Mouse (Mus musculus) kidney, postnatal 14 days (tissue): ENCODE data around the gene Olfr67.
"Not testable (repeated sequence)": the region's sequence is repeated elsewhere in the genome, so short reads cannot be mapped to it uniquely, and the experiment has no call there.

Experiments
- DNase-seq: peaks from one replicate; pipeline ENCODE4 v3.0.0; 2022; ENCODE audit warnings: mixed read lengths

The Olfr67 gene

DNA sequence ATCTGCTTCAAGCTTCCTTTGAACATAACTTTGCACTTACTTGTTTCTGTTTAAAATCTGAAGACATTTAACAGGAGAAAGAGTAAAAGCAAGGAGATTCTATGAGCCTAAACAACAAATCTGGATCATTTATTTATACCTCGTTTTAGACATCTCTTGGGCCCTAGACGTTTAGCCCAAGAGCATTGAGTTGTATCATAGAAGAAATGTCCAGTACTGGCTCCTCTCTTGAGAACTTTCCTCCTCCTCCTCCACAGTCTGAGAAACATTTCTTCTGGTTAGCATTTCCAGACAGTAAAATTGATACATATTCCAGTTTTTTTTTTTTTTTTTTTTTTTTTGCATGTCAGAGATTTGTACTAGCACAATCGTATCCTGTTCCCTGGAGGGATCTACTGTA lies at the start of gene Olfr67:
Gene Olfr67 (minus strand): TSS at position 101 of the 400 bp plus-strand sequence.
- DNase-seq = no peak

GRCm38 (mm10) chr7:103840268-103840667 lies 48.6 kb upstream of the Olfr67 start, which contains the start of gene Hbb-bh2:
TSS of gene Hbb-bh2 (minus strand) at chr7:103840520.
- no peak for DNase-seq

DNA sequence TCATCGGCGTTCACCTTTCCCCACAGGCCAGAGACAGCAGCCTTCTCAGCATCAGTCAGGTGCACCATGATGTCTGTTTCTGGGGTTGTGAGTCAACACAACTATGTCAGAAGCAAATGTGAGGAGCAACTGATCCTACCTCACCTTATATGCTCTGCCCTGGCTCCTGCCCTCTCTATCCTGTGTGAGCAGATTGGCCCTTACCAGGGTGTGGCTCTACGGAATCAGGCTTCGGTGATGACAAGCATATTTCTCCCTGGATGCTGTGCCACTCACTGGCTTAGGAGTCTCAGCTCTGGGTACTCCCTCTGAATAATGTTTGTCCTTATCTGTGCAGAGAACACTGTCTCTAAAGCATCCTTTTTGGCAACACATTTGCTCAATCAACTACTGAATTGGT lies 36.2 kb upstream of the Olfr67 start, which contains the start of gene Hbb-bs:
Gene Hbb-bs (minus strand): TSS at position 289 of the 400 bp plus-strand sequence.
- DNase-seq = no peak

GRCm38 (mm10) chr7:103827139-103827538 lies 35.5 kb upstream of the Olfr67 start:
- not testable (repeated sequence) for DNase-seq

DNA sequence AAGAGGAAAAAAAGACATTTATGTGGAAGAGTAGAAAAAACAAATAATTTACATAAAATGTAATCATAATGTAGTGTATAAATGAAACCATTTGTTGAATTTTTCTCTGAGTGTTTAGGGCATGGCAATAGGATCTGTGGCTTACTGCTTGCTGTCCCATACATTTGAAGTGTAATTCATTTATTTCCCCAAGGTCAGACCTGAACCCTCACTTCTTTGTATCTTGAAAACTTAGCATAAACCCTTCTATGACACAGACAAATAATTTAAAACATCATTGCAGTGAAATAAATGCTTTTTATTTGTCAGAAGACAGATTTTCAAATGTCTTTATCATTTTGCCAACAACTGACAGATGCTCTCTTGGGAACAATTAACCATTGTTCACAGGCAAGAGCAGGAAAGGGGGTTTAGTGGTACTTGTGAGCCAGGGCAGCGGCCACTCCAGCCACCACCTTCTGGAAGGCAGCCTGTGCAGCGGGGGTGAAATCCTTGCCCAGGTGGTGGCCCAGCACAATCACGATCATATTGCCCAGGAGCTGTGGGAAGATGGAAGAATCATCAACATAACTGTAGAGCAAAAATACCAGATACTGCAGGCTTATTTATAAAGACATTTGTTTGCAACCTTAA lies 34.8 kb upstream of the Olfr67 start:
- DNase-seq = no peak

GRCm38 (mm10) chr7:103825536-103826254 lies 34.1 kb upstream of the Olfr67 start:
- DNase-seq = no peak

- no peak for DNase-seq
Observed at GRCm38 (mm10) chr7:103824597-103824996, 33.0 kb upstream of the Olfr67 start.

DNA sequence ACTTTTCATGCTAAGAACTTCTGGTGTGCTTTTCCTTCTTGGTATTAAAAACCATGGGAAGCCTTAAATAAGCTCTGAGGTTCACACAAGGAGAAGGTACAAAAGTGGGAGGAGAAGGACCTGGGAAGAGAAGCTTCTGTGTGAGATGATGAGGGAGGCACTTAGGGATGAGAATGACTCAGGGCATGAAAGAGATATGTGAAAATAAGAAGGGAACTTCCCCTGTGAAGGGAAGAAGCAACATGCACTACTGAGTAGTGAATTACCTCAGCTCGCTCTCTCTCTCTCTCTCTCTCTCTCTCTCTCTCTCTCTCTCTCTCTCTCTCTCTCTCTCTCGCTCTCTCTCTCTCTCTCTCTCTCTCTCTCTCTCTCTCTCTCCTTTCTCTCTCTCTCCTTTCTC lies 23.5 kb upstream of the Olfr67 start:
- not testable (repeated sequence) for DNase-seq

GRCm38 (mm10) chr7:103813766-103814165 lies 22.1 kb upstream of the Olfr67 start, which contains the start of gene Hbb-bt:
TSS of gene Hbb-bt (minus strand) at chr7:103813996.
- DNase-seq = no peak

GRCm38 (mm10) chr7:103813152-103813551 lies 21.5 kb upstream of the Olfr67 start:
- DNase-seq = not testable (repeated sequence)

- DNase-seq = no peak
Observed at GRCm38 (mm10) chr7:103812174-103812573, 20.6 kb upstream of the Olfr67 start.

DNA sequence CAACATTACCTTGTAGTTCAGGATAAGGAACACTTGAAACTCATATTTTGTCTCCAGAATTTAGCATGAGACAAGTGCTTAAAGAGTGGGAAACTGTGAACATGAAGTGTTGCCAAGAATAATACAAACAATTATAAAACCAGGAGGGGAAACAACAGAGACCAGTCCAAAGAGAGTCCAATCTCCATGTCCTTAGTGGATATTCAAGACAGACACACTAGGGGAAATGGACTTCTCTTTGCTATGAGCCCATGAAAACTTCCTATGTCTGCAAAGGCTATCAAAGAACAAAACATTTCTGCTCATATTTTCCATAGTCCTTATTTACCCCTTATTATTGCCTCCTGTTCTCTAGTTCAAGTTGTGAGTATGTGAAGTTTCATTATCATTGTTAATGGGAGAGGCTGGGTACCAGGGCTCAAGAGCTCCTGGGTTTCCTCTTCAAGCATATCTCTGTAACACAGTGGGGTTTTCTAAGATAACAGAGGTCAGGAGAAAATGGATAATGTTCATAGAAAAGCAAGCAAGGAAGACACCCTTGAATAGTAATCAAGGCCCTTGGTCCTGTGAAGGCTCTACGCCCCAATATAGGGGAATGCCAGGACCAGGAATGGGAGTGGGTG lies 19.7 kb upstream of the Olfr67 start:
- DNase-seq = no peak

GRCm38 (mm10) chr7:103810746-103811145 lies 19.1 kb upstream of the Olfr67 start:
- no peak for DNase-seq

DNA sequence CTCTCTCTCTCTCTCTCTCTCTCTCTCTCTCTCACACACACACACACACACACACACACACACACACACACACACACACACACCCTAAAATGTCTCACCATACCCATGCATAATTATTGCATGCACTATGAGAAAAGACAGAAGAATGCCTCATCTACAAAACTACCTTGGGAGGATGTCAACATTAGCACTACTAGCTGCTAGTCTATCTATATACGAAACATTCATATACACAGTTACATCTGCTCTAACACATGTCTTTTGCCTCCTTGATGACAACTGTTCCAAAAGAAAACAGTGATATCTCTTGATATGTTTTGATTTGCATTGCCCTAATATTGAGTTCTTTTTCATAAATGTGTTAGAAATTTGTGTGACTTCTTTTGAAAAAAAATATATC lies 18.7 kb upstream of the Olfr67 start:
- DNase-seq = no peak

- no peak for DNase-seq
Observed at GRCm38 (mm10) chr7:103809801-103810155, 18.2 kb upstream of the Olfr67 start.

- no peak for DNase-seq
Observed at GRCm38 (mm10) chr7:103808971-103809800, 17.6 kb upstream of the Olfr67 start.

GRCm38 (mm10) chr7:103808120-103808519 lies 16.5 kb upstream of the Olfr67 start:
- DNase-seq = not testable (repeated sequence)

GRCm38 (mm10) chr7:103806856-103807255 lies 15.2 kb upstream of the Olfr67 start:
- DNase-seq = no peak

- no peak for DNase-seq
Observed at GRCm38 (mm10) chr7:103792669-103793388, 1.2 kb upstream of the Olfr67 start.

DNA sequence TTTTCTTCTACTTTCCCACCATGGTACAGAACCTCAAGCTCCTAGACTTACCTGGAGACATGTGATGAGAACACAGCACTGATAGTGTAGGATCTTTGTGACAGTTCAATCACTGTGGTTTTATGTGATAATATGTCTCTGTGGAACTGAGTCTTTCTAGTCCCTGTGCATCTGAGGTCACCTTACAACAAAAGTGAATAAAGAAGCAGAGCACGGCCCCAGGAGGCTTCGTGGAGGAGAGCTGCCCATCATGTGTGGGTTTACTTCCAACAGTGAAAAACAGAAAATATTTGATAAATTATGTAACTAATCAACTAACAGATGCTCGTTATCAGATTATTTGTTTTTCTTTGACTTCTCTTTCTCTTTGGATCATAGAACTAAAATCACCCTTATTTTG lies 12.0 kb downstream of the Olfr67 start, which contains the start of gene Olfr68:
Gene Olfr68 (minus strand): TSS at position 101 of the 400 bp plus-strand sequence.
- DNase-seq = no peak

DNA sequence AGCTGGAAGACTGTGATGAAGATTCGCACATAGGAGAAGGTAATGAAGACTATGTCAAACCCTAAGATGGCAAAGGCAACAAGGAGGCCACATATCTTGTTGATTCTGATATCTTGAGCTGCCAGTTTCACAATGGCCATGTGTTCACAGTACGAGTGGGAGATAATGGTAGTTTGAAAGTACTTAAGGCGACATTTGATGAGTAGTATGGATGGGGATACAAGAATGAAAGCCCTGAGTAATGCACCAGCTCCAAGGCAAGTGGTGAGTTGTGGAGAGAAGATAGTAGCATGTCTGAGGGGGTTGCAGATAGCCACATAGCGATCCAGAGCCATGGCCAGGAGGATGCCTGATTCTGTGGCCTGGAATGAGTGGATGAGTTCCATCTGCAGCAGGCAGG lies 14.0 kb downstream of the Olfr67 start:
- not testable (repeated sequence) for DNase-seq

GRCm38 (mm10) chr7:103771494-103771893 lies 20.1 kb downstream of the Olfr67 start, which contains the start of gene Olfr69:
TSS of gene Olfr69 (minus strand) at chr7:103771594.
- no peak for DNase-seq
